ENCODE assay signal across 18 mouse cellular contexts in genomic region chr3:127350602-127351362, GRCm38 (mm10).
"Had no signal": no experiment of that assay in that cellular context is flagged by ENCODE, and none has a peak within 500 bp of the region (broad histone marks: within the 10 kb centered on the region; RNA-seq: fewer than 3 reads in every experiment).

No protein-coding gene starts in this region.

- H3K9ac ChIP-seq: lung, embryonic 14.5 days; midbrain, embryonic 12.5 days; neural tube, embryonic 13.5 days; neural tube, embryonic 15.5 days had no signal

- H3K4me3 ChIP-seq: midbrain, embryonic 10.5 days; midbrain, embryonic 12.5 days; myocyte; neural tube, embryonic 13.5 days; neural tube, embryonic 15.5 days had no signal

- DNase-seq: lung, adult 18-20 months; lung, embryonic 14.5 days; lung, postnatal 10 days; lung, postnatal 4 days; midbrain, embryonic 14.5 days; right cerebral cortex, adult 18-20 months; right cerebral cortex, postnatal 25 days; right cerebral cortex, postnatal 4 days; spleen, adult 18-20 months; thymus, adult 18-20 months; thymus, postnatal 14 days; thymus, postnatal 36 days had no signal

- H3K27ac ChIP-seq: midbrain, embryonic 10.5 days; midbrain, embryonic 12.5 days; neural tube, embryonic 13.5 days; neural tube, embryonic 15.5 days had no signal

- H3K4me2 ChIP-seq: lung, embryonic 14.5 days; midbrain, embryonic 12.5 days; neural tube, embryonic 13.5 days; neural tube, embryonic 15.5 days had no signal

- ATAC-seq: midbrain, embryonic 16.5 days had no signal

- H3K27me3 ChIP-seq: midbrain, embryonic 12.5 days; neural tube, embryonic 13.5 days; neural tube, embryonic 15.5 days had no signal

- H3K36me3 ChIP-seq: midbrain, embryonic 10.5 days; midbrain, embryonic 12.5 days; neural tube, embryonic 13.5 days; neural tube, embryonic 15.5 days had no signal

- H3K9me3 ChIP-seq: neural tube, embryonic 15.5 days had no signal
